8 mouse cellular contexts compared by ENCODE assay signal in the genomic region with DNA sequence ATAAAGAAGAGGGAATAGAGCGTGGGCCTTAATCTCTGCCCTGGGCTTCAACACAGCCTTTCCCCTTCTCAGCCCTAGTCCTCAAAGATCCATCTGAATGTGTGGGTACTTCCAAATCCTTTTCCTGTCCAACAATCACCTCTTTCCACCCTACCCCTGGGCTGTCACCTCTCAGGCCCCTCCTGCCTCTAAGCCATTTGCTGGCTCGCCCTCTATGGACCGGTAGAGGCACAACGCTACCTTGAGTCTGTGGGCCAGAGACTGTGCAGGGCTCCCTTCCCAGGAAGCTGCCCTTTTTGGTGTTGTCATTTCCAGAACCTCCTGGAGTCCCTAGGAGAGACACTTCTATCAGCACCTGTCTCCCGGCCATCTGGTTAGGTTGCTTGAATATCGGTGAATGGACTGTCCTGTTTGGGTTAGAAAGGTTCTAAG. TPM values are rescaled to one million over a fixed set of nuclear protein-coding genes. Genes with fewer than 3 reads are reported as not detected.
DNase-seq lines count a peak whose midpoint lies in the region; ATAC-seq lines count a peak whose summit lies in the region.

No protein-coding gene starts in this region.

- ATAC-seq in heart, embryonic 14.5 days (ENCODE audit: insufficient number of reproducible peaks, insufficient read depth, low FRiP score, low read depth), result no peak
- ATAC-seq in limb, embryonic 11.5 days (ENCODE audit: insufficient number of reproducible peaks, low FRiP score, low TSS enrichment, low read depth), result no peak
- ATAC-seq in midbrain, embryonic 13.5 days, result peak; percentile 51; the same call in 1 of the 2 replicates

- no peak for DNase-seq in heart, adult 18-20 months
- peak; percentile 71 to 74 for DNase-seq in cerebellum, postnatal 10 days
- DNase-seq in heart, postnatal 10 days, result peak; percentile 35 to 42
- DNase-seq in limb, embryonic 11.5 days (ENCODE audit: low spot score), result peak; percentile 42
- DNase-seq in right cerebral cortex, adult 18-20 months, result no peak
- no peak for DNase-seq in layer of hippocampus, postnatal 25 days (ENCODE audit: extremely low spot score in 1 of 2, low spot score in 1 of 2)

- H3K4me1 ChIP-seq in heart, embryonic 14.5 days (ENCODE audit: control insufficient read depth in 2 of 2, insufficient read depth in 2 of 2, low read length in 2 of 2), result peaks cover 2 to 9% of the 10 kb centered on the region in 2 experiments; a peak in 3 of 4 replicates
- 0 out of 2 replicates have a peak, but pooled peaks cover 4% of the 10 kb centered on the region for H3K4me1 ChIP-seq in limb, embryonic 11.5 days (ENCODE audit: control insufficient read depth, insufficient read depth, low read length)
- H3K4me1 ChIP-seq in midbrain, embryonic 13.5 days (replicated peaks), result peaks cover 20% of the 10 kb centered on the region

- H3K4me2 ChIP-seq in heart, embryonic 14.5 days (ENCODE audit: low read length), result peak overlapping the region; percentile 96
- peak overlapping the region; percentile 88 for H3K4me2 ChIP-seq in limb, embryonic 11.5 days (ENCODE audit: low read depth, severe bottlenecking)
- H3K4me2 ChIP-seq in midbrain, embryonic 13.5 days (replicated peaks), result peak overlapping the region; percentile 89

- peak overlapping the region in 1 of 2 experiments; percentile 73; a peak in 1 of 4 replicates for H3K27ac ChIP-seq in heart, embryonic 14.5 days (replicated peaks in 1 of 2; ENCODE audit: control insufficient read depth in 1 of 2, insufficient read depth in 1 of 2, low read depth in 2 of 2, low read length in 2 of 2)
- H3K27ac ChIP-seq in limb, embryonic 11.5 days (replicated peaks; ENCODE audit: low read depth, low read length), result no peak overlapping the region
- peak overlapping the region; percentile 94 for H3K27ac ChIP-seq in midbrain, embryonic 13.5 days

- H3K9me3 ChIP-seq in heart, embryonic 14.5 days (ENCODE audit: control insufficient read depth, low read length), result no peaks in the 10 kb centered on the region
- H3K9me3 ChIP-seq in limb, embryonic 11.5 days (ENCODE audit: control insufficient read depth, low read length), result no peaks in the 10 kb centered on the region
- no peaks in the 10 kb centered on the region for H3K9me3 ChIP-seq in midbrain, embryonic 13.5 days

- intact Hi-C loops in heart, postnatal 10 days (cut with DNase I), result no loop called here

- H3K36me3 ChIP-seq in heart, embryonic 14.5 days (ENCODE audit: control insufficient read depth, insufficient read depth, low read length), result peaks cover 42% of the 10 kb centered on the region
- H3K36me3 ChIP-seq in limb, embryonic 11.5 days (ENCODE audit: control insufficient read depth, insufficient read depth, low read length), result peaks cover 2% of the 10 kb centered on the region; the same call in 1 of the 2 replicates
- peaks cover 41% of the 10 kb centered on the region for H3K36me3 ChIP-seq in midbrain, embryonic 13.5 days

- peak overlapping the region; percentile 88 for H3K9ac ChIP-seq in heart, embryonic 14.5 days (ENCODE audit: low read length)
- H3K9ac ChIP-seq in limb, embryonic 11.5 days (ENCODE audit: low read length), result peak overlapping the region; percentile 63
- H3K9ac ChIP-seq in midbrain, embryonic 13.5 days (replicated peaks), result peak overlapping the region; percentile 95

- H3K27me3 ChIP-seq in heart, embryonic 14.5 days (ENCODE audit: control insufficient read depth, insufficient read depth, low read length), result no peaks in the 10 kb centered on the region
- H3K27me3 ChIP-seq in limb, embryonic 11.5 days (ENCODE audit: control insufficient read depth, insufficient read depth, low read length), result no peaks in the 10 kb centered on the region
- 0 out of 2 replicates have a peak, but pooled peaks cover 6% of the 10 kb centered on the region for H3K27me3 ChIP-seq in midbrain, embryonic 13.5 days

- peak overlapping the region; percentile 78 to 79 for H3K4me3 ChIP-seq in heart, embryonic 14.5 days (ENCODE audit: control insufficient read depth in 1 of 2, insufficient read depth in 1 of 2, low read depth in 1 of 2, low read length in 2 of 2)
- peak overlapping the region; percentile 81 for H3K4me3 ChIP-seq in limb, embryonic 11.5 days (ENCODE audit: low read depth, low read length)
- H3K4me3 ChIP-seq in midbrain, embryonic 13.5 days (replicated peaks), result peak overlapping the region; percentile 91

- WGBS in heart, embryonic 14.5 days, result 15% methylated on average over 6 of the region's 6 CpGs
- 21% methylated on average over 6 of the region's 6 CpGs for WGBS in limb, embryonic 11.5 days
- 20% methylated on average over 6 of the region's 6 CpGs for WGBS in midbrain, embryonic 13.5 days

RNA-seq across cellular contexts. Expression of gene Slc27a4, which starts 1.0 kb away (rescaled TPM):
- 7.8 and 9.5 TPM in 2 replicates for polyA plus RNA-seq in heart, embryonic 14.5 days (2014; fragmentation: Nextera tagmentation; extraction: Ambion mirVana)
- total RNA-seq in heart, adult 18-20 months (2021), result 10 to 100 TPM; 16.2 to 17.6 TPM
- total RNA-seq in heart, postnatal 10 days (2021), result 10 to 100 TPM; 21.4 to 22.4 TPM
- polyA plus RNA-seq in limb, embryonic 11.5 days (2014; fragmentation: Nextera tagmentation; extraction: Ambion mirVana), result 9.0 and 11.6 TPM in 2 replicates
- 29.5 and 32.5 TPM in 2 replicates for polyA plus RNA-seq in midbrain, embryonic 13.5 days (2015; fragmentation: Nextera tagmentation; extraction: Ambion mirVana)
- total RNA-seq in layer of hippocampus, postnatal 25 days (2021), result 10 to 100 TPM; 74.1 to 76.7 TPM

RNA-seq across cellular contexts. Expression of gene Trub2, which starts 15.1 kb away (rescaled TPM):
- 21.9 and 23.3 TPM in 2 replicates for polyA plus RNA-seq in heart, embryonic 14.5 days (2014; fragmentation: Nextera tagmentation; extraction: Ambion mirVana)
- 10 to 100 TPM; 31.6 to 42.1 TPM for total RNA-seq in heart, adult 18-20 months (2021)
- total RNA-seq in heart, postnatal 10 days (2021), result 10 to 100 TPM; 37.2 to 37.4 TPM
- polyA plus RNA-seq in limb, embryonic 11.5 days (2014; fragmentation: Nextera tagmentation; extraction: Ambion mirVana), result 32.2 and 36.1 TPM in 2 replicates
- polyA plus RNA-seq in midbrain, embryonic 13.5 days (2015; fragmentation: Nextera tagmentation; extraction: Ambion mirVana), result 44.7 and 45.5 TPM in 2 replicates
- 10 to 100 TPM; 46.3 to 46.8 TPM for total RNA-seq in layer of hippocampus, postnatal 25 days (2021)

RNA-seq across cellular contexts. Expression of gene Coq4, which starts 16.1 kb away (rescaled TPM):
- polyA plus RNA-seq in heart, embryonic 14.5 days (2014; fragmentation: Nextera tagmentation; extraction: Ambion mirVana), result 29.5 and 33.4 TPM in 2 replicates
- total RNA-seq in heart, adult 18-20 months (2021), result 10 to 100 TPM; 16.8 to 18.9 TPM
- 10 to 100 TPM; 14.3 to 17.5 TPM for total RNA-seq in heart, postnatal 10 days (2021)
- 42.7 and 45.4 TPM in 2 replicates for polyA plus RNA-seq in limb, embryonic 11.5 days (2014; fragmentation: Nextera tagmentation; extraction: Ambion mirVana)
- 30.0 and 33.5 TPM in 2 replicates for polyA plus RNA-seq in midbrain, embryonic 13.5 days (2015; fragmentation: Nextera tagmentation; extraction: Ambion mirVana)
- total RNA-seq in layer of hippocampus, postnatal 25 days (2021), result 10 to 100 TPM; 28.6 to 30.7 TPM

RNA-seq across cellular contexts. Expression of gene Urm1, which starts 16.5 kb away (rescaled TPM):
- 14.6 and 17.8 TPM in 2 replicates for polyA plus RNA-seq in heart, embryonic 14.5 days (2014; fragmentation: Nextera tagmentation; extraction: Ambion mirVana)
- 10 to 100 TPM; 30.3 to 39.9 TPM for total RNA-seq in heart, adult 18-20 months (2021)
- total RNA-seq in heart, postnatal 10 days (2021), result 10 to 100 TPM; 36.5 to 40.4 TPM
- polyA plus RNA-seq in limb, embryonic 11.5 days (2014; fragmentation: Nextera tagmentation; extraction: Ambion mirVana), result 19.5 and 26.0 TPM in 2 replicates
- polyA plus RNA-seq in midbrain, embryonic 13.5 days (2015; fragmentation: Nextera tagmentation; extraction: Ambion mirVana), result 21.4 and 23.1 TPM in 2 replicates
- 10 to 100 TPM; 48.0 to 56.8 TPM for total RNA-seq in layer of hippocampus, postnatal 25 days (2021)

RNA-seq across cellular contexts. Expression of gene Gm13547, which starts 44.3 kb away (rescaled TPM):
- polyA plus RNA-seq in heart, embryonic 14.5 days (2014; fragmentation: Nextera tagmentation; extraction: Ambion mirVana), result not detected in 2 replicates
- not detected for total RNA-seq in heart, adult 18-20 months (2021)
- total RNA-seq in heart, postnatal 10 days (2021), result not detected
- 0.65 TPM in 1 of 2 replicates, not detected in the other for polyA plus RNA-seq in limb, embryonic 11.5 days (2014; fragmentation: Nextera tagmentation; extraction: Ambion mirVana)
- polyA plus RNA-seq in midbrain, embryonic 13.5 days (2015; fragmentation: Nextera tagmentation; extraction: Ambion mirVana), result 0.67 and 0.69 TPM in 2 replicates
- not detected for total RNA-seq in layer of hippocampus, postnatal 25 days (2021)

Comparison
In these comparisons a context has a peak if more than half of its experiments do, and no peak if none do; other contexts are left out.
1. DNase-seq: peak in cerebellum, postnatal 10 days (2 of 2), heart, postnatal 10 days (2 of 2) and limb, embryonic 11.5 days (single experiment); none in heart, adult 18-20 months (0 of 2), right cerebral cortex, adult 18-20 months (single experiment) and layer of hippocampus, postnatal 25 days (0 of 2).
2. Peak in every context shown above with its lines, with median percentiles within 50 percentile points of each other: H3K4me2 ChIP-seq, H3K4me3 ChIP-seq and H3K9ac ChIP-seq.